Mouse (Mus musculus): Measurements from ENCODE around the gene Wfdc18. TPM values are rescaled to one million over a fixed set of nuclear protein-coding genes. Genes with fewer than 3 reads are reported as not detected.

Gene Wfdc18
- not detected in 2 replicates for total RNA-seq (2015; ENCODE audit: low replicate concordance)
- not detected in 2 replicates for total RNA-seq (2017; ENCODE audit: low replicate concordance)

DNA sequence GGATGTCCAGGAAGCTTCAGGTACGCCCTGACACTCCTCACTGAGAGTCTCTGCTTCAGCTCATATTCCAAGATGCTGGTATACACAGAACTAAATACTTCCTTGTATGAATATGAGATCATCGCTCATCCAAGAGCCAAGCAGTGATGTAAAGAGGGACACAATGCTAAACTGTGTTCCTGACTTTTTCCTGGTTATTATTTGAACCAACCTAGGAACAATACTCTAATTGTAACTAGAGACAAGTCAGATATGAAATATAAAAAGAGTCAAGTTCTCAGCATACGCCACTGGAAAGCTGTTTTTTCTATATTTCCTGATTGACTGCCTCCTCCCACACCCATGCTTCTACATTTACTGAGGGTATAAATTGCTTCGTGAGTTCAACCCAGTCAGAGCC is at the start of gene Wfdc18:
Wfdc18 (plus strand) TSS at position 301 of the 400 bp plus-strand sequence.
- ATAC-seq (replicated peaks; ENCODE audit: low FRiP score, poor library complexity, severe bottlenecking): no peak

DNA sequence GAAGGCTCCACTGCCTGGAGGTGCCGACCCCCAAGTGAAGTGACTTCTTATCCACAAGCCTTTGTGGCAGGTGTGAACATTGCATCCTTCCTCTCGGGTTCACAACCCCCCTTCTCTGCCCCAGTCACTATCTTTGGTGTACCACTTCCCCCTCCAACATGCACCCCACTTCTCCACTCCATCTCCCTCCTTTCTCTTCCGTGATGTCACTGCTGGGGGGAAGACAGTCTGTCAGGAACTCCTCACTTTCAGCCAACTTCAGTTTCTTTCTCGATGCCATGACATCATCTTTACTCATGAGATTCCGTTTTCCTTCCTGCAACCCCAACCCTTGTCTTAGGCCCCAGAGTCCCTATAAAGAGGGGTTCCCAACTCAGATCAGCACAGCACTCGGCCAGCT is 46.6 kb upstream of the Wfdc18 start, which contains the start of gene Ccl4:
Ccl4 (plus strand) TSS at position 381 of the 400 bp plus-strand sequence.
- no peak for ATAC-seq (replicated peaks; ENCODE audit: low FRiP score, poor library complexity, severe bottlenecking)

DNA sequence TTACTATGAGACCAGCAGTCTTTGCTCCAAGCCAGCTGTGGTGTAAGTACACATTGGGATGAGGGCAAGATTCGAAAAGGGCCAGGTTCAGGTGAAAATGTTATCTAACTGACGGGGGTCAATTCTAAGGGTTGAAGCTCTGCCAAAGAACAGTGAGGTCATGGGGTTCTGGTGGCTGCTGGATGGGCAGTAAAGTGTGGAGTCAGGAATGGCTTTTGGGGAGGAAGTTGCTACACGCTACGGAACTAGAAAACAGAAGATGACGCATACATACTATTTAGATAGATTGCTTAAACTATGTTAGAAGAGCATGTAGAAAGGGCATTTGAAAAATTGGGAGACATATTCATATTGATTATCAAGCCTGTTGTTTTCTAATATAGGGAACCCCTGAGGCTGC is 45.3 kb upstream of the Wfdc18 start:
- ATAC-seq (replicated peaks; ENCODE audit: low FRiP score, poor library complexity, severe bottlenecking): no peak

DNA sequence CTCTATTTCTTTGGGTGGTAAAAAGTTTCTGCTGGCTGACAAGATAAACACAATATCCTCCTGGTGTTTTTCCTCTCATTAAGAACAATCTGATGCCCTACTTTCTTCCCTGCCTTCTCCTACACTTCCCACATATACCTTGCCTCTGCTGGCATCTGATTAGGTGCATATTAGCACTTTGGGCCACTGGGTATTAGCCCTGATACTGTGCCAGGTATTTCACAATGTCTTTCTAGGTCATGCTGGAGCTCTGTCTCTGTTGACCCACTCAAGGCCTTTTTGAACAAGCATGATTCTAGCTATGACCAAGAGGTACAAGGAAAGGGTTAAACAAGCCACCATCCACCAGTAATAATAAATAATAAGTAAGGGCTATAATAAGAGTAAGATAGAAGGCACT is 37.1 kb upstream of the Wfdc18 start:
- ATAC-seq (replicated peaks; ENCODE audit: low FRiP score, poor library complexity, severe bottlenecking): no peak

DNA sequence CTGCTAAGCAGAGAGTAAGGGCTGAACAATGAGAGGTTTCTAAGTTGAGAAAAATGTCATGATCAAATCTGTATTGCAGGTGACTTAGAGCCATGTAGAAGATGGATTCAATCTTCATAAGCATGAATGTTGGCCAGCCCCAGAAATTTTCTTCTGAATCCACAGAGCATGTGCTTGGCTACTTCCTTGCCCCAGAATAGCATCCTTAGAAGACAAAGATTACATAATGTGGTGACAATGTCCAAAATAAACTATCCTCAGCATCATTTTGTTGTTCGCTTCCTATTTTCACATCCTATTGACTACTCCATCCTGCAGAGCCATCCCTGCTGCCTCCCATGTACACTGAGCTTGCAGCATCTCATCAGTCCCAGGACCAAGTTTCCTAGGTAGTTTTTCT is 33.1 kb upstream of the Wfdc18 start:
- no peak for ATAC-seq (replicated peaks; ENCODE audit: low FRiP score, poor library complexity, severe bottlenecking)

GRCm38 (mm10) chr11:83689918-83690317 is 18.9 kb upstream of the Wfdc18 start:
- no peak for ATAC-seq (replicated peaks; ENCODE audit: low FRiP score, poor library complexity, severe bottlenecking)

GRCm38 (mm10) chr11:83692008-83692407 is 16.8 kb upstream of the Wfdc18 start:
- ATAC-seq (replicated peaks; ENCODE audit: low FRiP score, poor library complexity, severe bottlenecking): no peak

DNA sequence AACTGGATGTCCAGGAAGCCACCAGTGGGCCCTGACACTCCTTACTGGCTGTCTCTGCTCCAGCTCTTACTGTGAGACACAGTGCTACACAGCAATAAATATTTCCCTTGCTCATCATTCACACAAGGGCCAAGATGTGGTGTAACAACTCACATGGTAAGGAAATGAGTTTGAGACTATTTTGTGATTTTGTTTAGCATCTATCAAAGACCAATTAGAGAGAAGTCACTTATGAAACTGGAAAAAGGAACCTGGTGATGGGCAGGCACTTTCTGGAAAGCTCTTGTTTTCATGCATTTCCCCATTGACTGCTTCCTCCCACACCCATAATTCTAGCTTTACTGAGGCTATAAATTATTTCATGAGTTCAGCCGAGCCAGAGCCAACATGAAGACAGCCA is 5.1 kb upstream of the Wfdc18 start, which contains the start of gene Wfdc17:
Wfdc17 (plus strand) TSS at position 287 of the 400 bp plus-strand sequence.
- no peak for ATAC-seq (replicated peaks; ENCODE audit: low FRiP score, poor library complexity, severe bottlenecking)

DNA sequence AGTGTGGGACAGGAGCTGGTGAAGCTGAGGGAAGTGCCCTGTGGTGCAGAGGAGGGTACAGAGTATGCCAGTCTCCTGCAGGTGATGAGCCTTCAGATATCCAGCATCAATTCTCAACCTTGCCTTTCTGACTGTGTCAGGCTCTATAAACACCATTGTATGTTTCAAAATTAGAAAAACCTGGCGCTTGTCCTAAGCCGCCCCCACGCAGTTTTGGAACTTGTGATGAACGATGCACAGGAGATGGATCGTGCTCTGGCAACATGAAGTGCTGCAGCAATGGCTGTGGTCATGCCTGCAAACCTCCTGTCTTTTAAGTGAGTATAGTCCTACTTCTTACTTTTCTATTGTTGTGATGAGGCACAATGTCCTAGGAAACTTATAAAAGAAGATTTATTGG is 868 bp downstream of the Wfdc18 start:
- ATAC-seq (replicated peaks; ENCODE audit: low FRiP score, poor library complexity, severe bottlenecking): no peak

DNA sequence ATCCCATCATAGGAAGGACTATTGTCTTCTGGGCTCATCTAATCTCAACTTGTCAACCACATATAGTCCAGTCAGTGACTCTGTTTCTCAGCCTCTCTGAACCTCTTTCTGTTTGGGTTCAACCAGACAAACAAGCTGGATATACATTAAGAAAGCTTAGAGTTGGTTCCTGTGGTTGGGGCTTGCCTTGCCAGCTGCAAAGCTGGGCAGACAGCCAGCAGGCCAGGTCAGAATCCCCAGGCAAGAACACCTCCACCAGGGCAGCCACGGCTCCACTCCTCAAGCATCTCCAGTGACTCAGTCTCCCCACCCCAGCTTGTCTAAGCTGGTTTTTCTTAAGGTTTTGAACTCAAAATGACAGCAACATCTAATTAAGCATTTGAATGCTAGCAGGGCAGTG is 3.9 kb downstream of the Wfdc18 start:
- ATAC-seq (replicated peaks; ENCODE audit: low FRiP score, poor library complexity, severe bottlenecking): no peak

DNA sequence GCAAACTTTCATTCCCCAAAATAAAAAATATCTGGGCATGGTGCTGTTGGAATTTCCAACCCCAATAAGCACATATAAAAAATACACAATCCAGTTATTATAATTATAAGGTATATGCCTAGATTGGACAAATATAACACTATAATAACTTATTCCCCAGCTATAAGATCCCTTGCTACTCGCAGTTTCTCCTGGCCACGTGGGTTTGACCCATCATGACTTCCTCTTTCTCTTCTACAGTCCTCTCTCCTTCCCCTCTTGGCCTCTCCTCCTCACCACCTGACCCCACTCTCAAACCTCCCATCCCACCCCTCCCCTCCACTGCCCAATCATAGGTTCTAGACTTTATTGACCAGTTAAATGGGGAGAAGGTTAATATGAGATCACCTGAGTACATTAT is 5.1 kb downstream of the Wfdc18 start:
- ATAC-seq (replicated peaks; ENCODE audit: low FRiP score, poor library complexity, severe bottlenecking): no peak

GRCm38 (mm10) chr11:83717042-83717665 is 8.3 kb downstream of the Wfdc18 start:
- no peak for ATAC-seq (replicated peaks; ENCODE audit: low FRiP score, poor library complexity, severe bottlenecking)

DNA sequence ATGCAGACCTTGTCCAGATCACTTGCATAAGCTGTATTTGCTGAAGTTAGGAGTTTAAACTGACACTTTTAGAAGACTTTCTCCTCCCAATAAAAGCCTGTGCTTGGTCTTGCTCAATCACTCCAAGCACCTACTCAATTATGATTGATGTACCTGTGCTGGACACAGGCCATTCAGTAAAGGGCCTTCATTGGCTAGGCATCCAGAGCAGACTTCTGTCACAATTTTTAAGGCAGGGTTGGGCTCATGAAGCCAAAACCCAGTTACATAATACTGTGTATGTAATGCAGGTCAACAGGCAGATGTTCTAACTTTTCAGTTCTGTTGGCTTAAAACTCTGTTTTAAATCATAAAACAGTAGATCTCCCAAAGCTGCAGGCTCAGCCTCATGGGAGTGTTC is 12.0 kb downstream of the Wfdc18 start:
- ATAC-seq (replicated peaks; ENCODE audit: low FRiP score, poor library complexity, severe bottlenecking): no peak

DNA sequence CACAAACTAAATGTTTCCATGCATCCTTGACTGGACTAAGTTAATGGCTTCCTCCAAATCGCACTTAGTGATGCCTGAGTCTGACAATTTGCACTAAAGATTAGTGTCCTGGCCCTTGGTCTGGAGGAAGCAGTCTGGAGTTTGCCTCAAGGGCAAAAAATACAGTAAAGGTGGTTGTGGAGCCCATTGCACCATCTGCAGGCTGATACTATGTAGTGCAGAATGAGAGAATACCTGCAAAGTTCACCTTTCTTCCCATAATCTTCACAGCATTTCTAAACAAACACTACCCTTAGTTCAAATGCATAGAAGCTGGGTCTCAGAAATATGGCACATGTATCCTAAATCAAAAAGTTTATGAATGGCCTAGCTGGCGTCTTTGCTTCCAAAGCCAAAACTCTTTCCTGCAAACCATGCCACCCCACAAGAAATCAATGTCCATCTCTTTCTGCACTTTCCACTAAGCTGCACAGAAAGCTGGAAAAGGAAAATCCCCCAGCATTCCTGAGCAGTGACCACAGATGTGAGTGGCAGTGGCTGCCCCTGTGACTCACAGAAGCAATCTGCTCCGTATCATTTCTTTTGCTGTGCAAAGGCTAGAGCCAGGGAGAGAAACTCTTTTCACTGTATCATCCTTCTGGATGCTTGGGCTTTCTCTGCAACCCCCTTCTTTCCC is 20.1 kb downstream of the Wfdc18 start:
- no peak for ATAC-seq (replicated peaks; ENCODE audit: low FRiP score, poor library complexity, severe bottlenecking)

GRCm38 (mm10) chr11:83731116-83731515 is 22.3 kb downstream of the Wfdc18 start:
- no peak for ATAC-seq (replicated peaks; ENCODE audit: low FRiP score, poor library complexity, severe bottlenecking)

- ATAC-seq (replicated peaks; ENCODE audit: low FRiP score, poor library complexity, severe bottlenecking): no peak
Measured at GRCm38 (mm10) chr11:83733071-83733640, 24.3 kb downstream of the Wfdc18 start.

- ATAC-seq (replicated peaks; ENCODE audit: low FRiP score, poor library complexity, severe bottlenecking): no peak
Measured at GRCm38 (mm10) chr11:83734215-83734614, 25.4 kb downstream of the Wfdc18 start.

- ATAC-seq (replicated peaks; ENCODE audit: low FRiP score, poor library complexity, severe bottlenecking): no peak
Measured at GRCm38 (mm10) chr11:83735881-83736280, 27.1 kb downstream of the Wfdc18 start.

- ATAC-seq (replicated peaks; ENCODE audit: low FRiP score, poor library complexity, severe bottlenecking): no peak
Measured at GRCm38 (mm10) chr11:83737109-83737558, 28.3 kb downstream of the Wfdc18 start.

DNA sequence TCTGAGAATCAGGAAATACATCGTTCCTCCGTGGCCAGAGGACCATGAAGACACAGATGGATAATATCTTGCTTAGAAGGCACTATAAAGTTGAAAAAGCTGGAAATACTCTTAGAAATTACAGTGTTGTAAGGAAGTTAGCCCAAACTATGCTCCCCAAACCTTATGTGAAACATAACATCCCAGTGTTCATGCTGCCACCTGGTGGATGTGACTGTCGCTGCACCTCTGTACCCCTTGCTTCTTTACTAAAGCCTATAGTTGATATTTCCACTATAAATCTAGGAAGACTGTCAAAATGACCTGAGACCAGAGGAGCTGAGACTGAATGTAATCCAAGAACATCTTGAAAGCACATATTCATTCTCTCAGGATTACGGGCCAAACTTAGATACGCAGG is 30.4 kb downstream of the Wfdc18 start:
- ATAC-seq (replicated peaks; ENCODE audit: low FRiP score, poor library complexity, severe bottlenecking): peak; percentile 87

DNA sequence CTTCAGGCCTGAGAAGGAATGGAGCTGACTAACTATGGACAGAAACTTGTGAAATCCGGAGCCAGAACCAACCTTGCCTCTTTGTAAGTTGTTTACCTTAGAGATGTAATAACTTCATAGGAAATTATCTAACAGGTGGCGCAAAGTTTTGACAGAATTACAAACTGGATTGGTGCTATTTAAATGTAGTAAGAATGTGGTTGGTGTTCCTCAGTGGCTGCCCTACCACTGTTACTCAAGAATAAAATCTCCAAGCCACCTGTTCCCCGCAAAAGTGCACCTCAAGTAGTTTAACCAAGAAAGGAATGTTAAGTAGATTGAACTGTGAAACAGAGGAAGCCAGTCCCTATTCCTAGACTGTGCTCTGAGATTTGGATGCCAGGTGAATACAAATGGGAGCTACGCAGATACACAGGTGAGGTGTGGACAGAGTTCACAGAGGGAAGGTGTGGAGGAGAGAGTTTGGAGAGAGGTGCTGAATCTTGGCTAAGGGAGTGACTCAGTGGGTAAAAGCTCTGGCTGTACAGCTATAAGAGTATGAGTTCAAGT is 31.7 kb downstream of the Wfdc18 start:
- no peak for ATAC-seq (replicated peaks; ENCODE audit: low FRiP score, poor library complexity, severe bottlenecking)
